Comparison of ENCODE assay signal across 8 mouse cellular contexts in genomic region chr2:18205118-18205517, GRCm38 (mm10).
DNase-seq lines count a peak whose midpoint lies in the region; ATAC-seq lines count a peak whose summit lies in the region.

No protein-coding gene starts in this region.

- 73% methylated on average over 3 of the region's 3 CpGs for WGBS in midbrain, embryonic 14.5 days
- 64% methylated on average over 3 of the region's 3 CpGs for WGBS in midbrain, embryonic 15.5 days
- 80% methylated on average over 3 of the region's 3 CpGs for WGBS in liver, embryonic 11.5 days

- H3K4me3 ChIP-seq in midbrain, embryonic 14.5 days (replicated peaks; ENCODE audit: low read depth, low read length) = no peak overlapping the region
- H3K4me3 ChIP-seq in midbrain, embryonic 15.5 days = no peak overlapping the region
- no peak overlapping the region for H3K4me3 ChIP-seq in liver, embryonic 11.5 days (ENCODE audit: low read depth, low read length)

- H3K27ac ChIP-seq in midbrain, embryonic 14.5 days (replicated peaks; ENCODE audit: low read depth, low read length) = no peak overlapping the region
- no peak overlapping the region for H3K27ac ChIP-seq in midbrain, embryonic 15.5 days
- H3K27ac ChIP-seq in liver, embryonic 11.5 days (ENCODE audit: low read depth, low read length) = no peak overlapping the region

- H3K4me2 ChIP-seq in midbrain, embryonic 14.5 days (ENCODE audit: low read length) = no peak overlapping the region
- H3K4me2 ChIP-seq in midbrain, embryonic 15.5 days = no peak overlapping the region
- no peak overlapping the region for H3K4me2 ChIP-seq in liver, embryonic 11.5 days

- ATAC-seq in midbrain, embryonic 14.5 days (ENCODE audit: low FRiP score, low TSS enrichment) = no peak
- ATAC-seq in midbrain, embryonic 15.5 days (replicated peaks) = no peak
- peak; percentile 56 to 84 for ATAC-seq in hematopoietic stem cell, adult 5-6 weeks (replicated peaks in 1 of 2; ENCODE audit: insufficient read depth in 1 of 2, low FRiP score in 2 of 2, low TSS enrichment in 1 of 2, low read depth in 1 of 2, poor library complexity in 2 of 2, severe bottlenecking in 2 of 2)
- peak; percentile 41; the same call in 1 of the 2 replicates for ATAC-seq in liver, embryonic 11.5 days (replicated peaks; ENCODE audit: low FRiP score)

- no peaks in the 10 kb centered on the region for H3K9me3 ChIP-seq in midbrain, embryonic 14.5 days (ENCODE audit: control insufficient read depth, low read length)
- no peaks in the 10 kb centered on the region for H3K9me3 ChIP-seq in midbrain, embryonic 15.5 days
- no peaks in the 10 kb centered on the region for H3K9me3 ChIP-seq in liver, embryonic 11.5 days (ENCODE audit: control insufficient read depth, low read length)

- no peaks in the 10 kb centered on the region for H3K4me1 ChIP-seq in midbrain, embryonic 14.5 days (ENCODE audit: control insufficient read depth, insufficient read depth, low read length)
- H3K4me1 ChIP-seq in midbrain, embryonic 15.5 days = no peaks in the 10 kb centered on the region
- H3K4me1 ChIP-seq in liver, embryonic 11.5 days (replicated peaks; ENCODE audit: control insufficient read depth, insufficient read depth, low read length) = no peaks in the 10 kb centered on the region

- peaks cover 52% of the 10 kb centered on the region for H3K36me3 ChIP-seq in midbrain, embryonic 14.5 days (ENCODE audit: control insufficient read depth, insufficient read depth, low read length)
- peaks cover 9% of the 10 kb centered on the region; the same call in 1 of the 2 replicates for H3K36me3 ChIP-seq in midbrain, embryonic 15.5 days (replicated peaks)
- peaks cover 29% of the 10 kb centered on the region for H3K36me3 ChIP-seq in liver, embryonic 11.5 days (ENCODE audit: control insufficient read depth, insufficient read depth, low read length)

- DNase-seq in midbrain, embryonic 14.5 days = peak; percentile 58
- peak; percentile 87 for DNase-seq in R1 (ENCODE audit: low read depth, low spot score)
- peak; percentile 37 for DNase-seq in embryo, embryonic 11.5 days (ENCODE audit: low read depth, low spot score)
- peak; percentile 51 for DNase-seq in liver, embryonic 11.5 days (ENCODE audit: low spot score)
- peak; percentile 64 for DNase-seq in ovary, postnatal 36 days (ENCODE audit: low spot score)
- peak; percentile 43 for DNase-seq in yolk sac, embryonic 10.5 days (ENCODE audit: low spot score)

- no peak overlapping the region for H3K9ac ChIP-seq in midbrain, embryonic 14.5 days (replicated peaks; ENCODE audit: low read length)
- H3K9ac ChIP-seq in midbrain, embryonic 15.5 days = no peak overlapping the region
- no peak overlapping the region for H3K9ac ChIP-seq in liver, embryonic 11.5 days (ENCODE audit: low read depth, low read length)

- no peaks in the 10 kb centered on the region for H3K27me3 ChIP-seq in midbrain, embryonic 14.5 days (ENCODE audit: control insufficient read depth, insufficient read depth, low read length)
- no peaks in the 10 kb centered on the region for H3K27me3 ChIP-seq in midbrain, embryonic 15.5 days (replicated peaks)
- H3K27me3 ChIP-seq in liver, embryonic 11.5 days (replicated peaks; ENCODE audit: control insufficient read depth, insufficient read depth, low read length) = no peaks in the 10 kb centered on the region

Comparison
In these comparisons a context has a peak if more than half of its experiments do, and no peak if none do; other contexts are left out.
1. ATAC-seq: peak in hematopoietic stem cell, adult 5-6 weeks (2 of 2) and liver, embryonic 11.5 days (single experiment); none in midbrain, embryonic 14.5 days (single experiment) and midbrain, embryonic 15.5 days (single experiment).
2. DNase-seq: peak in every context shown above with its lines; median percentile 87 in R1; 64 in ovary, postnatal 36 days; 58 in midbrain, embryonic 14.5 days; 51 in liver, embryonic 11.5 days; 43 in yolk sac, embryonic 10.5 days; 37 in embryo, embryonic 11.5 days.